Mouse (Mus musculus): ENCODE measurements around the gene Med7.

GRCm38 (mm10) chr11:46404986-46405385 lies 31.7 kb upstream of the Med7 start:
- TF ChIP-seq CTCF (IDR thresholded peaks at IDR 0.05; ENCODE audit: extremely low read depth, insufficient read depth, low read length) (no peak), POLR2A (IDR thresholded peaks at IDR 0.05; ENCODE audit: extremely low read depth, insufficient read depth, low read length) (no peak)

Data from cortical plate, adult 2 months (tissue).